Mouse (Mus musculus): ENCODE data around the gene Slc30a10. TPM values are rescaled to one million over a fixed set of nuclear protein-coding genes. Genes with fewer than 3 reads are reported as not detected.

Slc30a10 gene
- polyA plus RNA-seq, 1 experiment from 2014 or later: 2.2 TPM

- Histone ChIP-seq H3K36me3 (ENCODE audit: control insufficient read depth, insufficient read depth, low read length) (no peaks in the 10 kb centered on the region), H3K4me1 (ENCODE audit: control insufficient read depth, insufficient read depth, low read length) (peaks cover 7% of the 10 kb centered on the region; the same call in 1 of the 2 replicates), H3K9ac (ENCODE audit: low read length) (0 out of 2 replicates have a peak overlapping the region, but pooled peaks have one; percentile 66), H3K9me3 (ENCODE audit: control insufficient read depth, low read length) (no peaks in the 10 kb centered on the region), H3K27me3 (ENCODE audit: control insufficient read depth, insufficient read depth, low read length) (peaks cover 24% of the 10 kb centered on the region), H3K27ac (ENCODE audit: low read depth, low read length) (no peak overlapping the region), H3K4me3 (ENCODE audit: low read depth, low read length) (peak overlapping the region; percentile 53; the same call in 1 of the 2 replicates), H3K4me2 (peak overlapping the region; percentile 99)
- ATAC-seq (ENCODE audit: low FRiP score) (no peak), DNase-seq (ENCODE audit: low spot score, missing footprints) (peak; percentile 88)
- whole genome bisulfite sequencing: 44% methylated on average over 4 of the region's 4 CpGs
Observed at GRCm38 (mm10) chr1:185454144-185454543, 504 bp upstream of the Slc30a10 start.

- WGBS: under 1% methylated on average over 70 of the region's 71 CpGs
- H3K27me3 ChIP-seq (ENCODE audit: control insufficient read depth, insufficient read depth, low read length): peaks cover 24% of the 10 kb centered on the region
- peaks cover 7% of the 10 kb centered on the region; the same call in 1 of the 2 replicates for H3K4me1 ChIP-seq (ENCODE audit: control insufficient read depth, insufficient read depth, low read length)
- DNase-seq (ENCODE audit: low spot score, missing footprints) (peak; percentile 94), ATAC-seq (ENCODE audit: low FRiP score) (peak; percentile 73)
- peak overlapping the region; percentile 53 for H3K4me3 ChIP-seq (ENCODE audit: low read depth, low read length)
- H3K36me3 ChIP-seq (ENCODE audit: control insufficient read depth, insufficient read depth, low read length): no peaks in the 10 kb centered on the region
- H3K4me2 ChIP-seq: peak overlapping the region; percentile 99
- H3K27ac ChIP-seq (ENCODE audit: low read depth, low read length): no peak overlapping the region
- peak overlapping the region; percentile 66 for H3K9ac ChIP-seq (ENCODE audit: low read length)
- H3K9me3 ChIP-seq (ENCODE audit: control insufficient read depth, low read length): no peaks in the 10 kb centered on the region
Observed at GRCm38 (mm10) chr1:185454955-185455701, 480 bp downstream of the Slc30a10 start.

GRCm38 (mm10) chr1:185456327-185456726, 1.7 kb downstream of the Slc30a10 start:
- Histone ChIP-seq H3K9ac (ENCODE audit: low read length) (no peak overlapping the region), H3K27ac (ENCODE audit: low read depth, low read length) (no peak overlapping the region), H3K4me2 (no peak overlapping the region), H3K4me3 (ENCODE audit: low read depth, low read length) (peak overlapping the region; percentile 53; the same call in 1 of the 2 replicates), H3K4me1 (ENCODE audit: control insufficient read depth, insufficient read depth, low read length) (peaks cover 7% of the 10 kb centered on the region; the same call in 1 of the 2 replicates), H3K36me3 (ENCODE audit: control insufficient read depth, insufficient read depth, low read length) (no peaks in the 10 kb centered on the region), H3K9me3 (ENCODE audit: control insufficient read depth, low read length) (no peaks in the 10 kb centered on the region), H3K27me3 (ENCODE audit: control insufficient read depth, insufficient read depth, low read length) (peaks cover 24% of the 10 kb centered on the region)
- no peak for DNase-seq (ENCODE audit: low spot score, missing footprints)
- WGBS: 86% methylated on average over 9 of the region's 9 CpGs
- ATAC-seq (ENCODE audit: low FRiP score): no peak

- 94% methylated on average over 5 of the region's 5 CpGs for WGBS
- ATAC-seq (ENCODE audit: low FRiP score): no peak
- Histone ChIP-seq H3K9ac (ENCODE audit: low read length) (no peak overlapping the region), H3K9me3 (ENCODE audit: control insufficient read depth, low read length) (no peaks in the 10 kb centered on the region), H3K36me3 (ENCODE audit: control insufficient read depth, insufficient read depth, low read length) (no peaks in the 10 kb centered on the region), H3K4me1 (ENCODE audit: control insufficient read depth, insufficient read depth, low read length) (peaks cover 4% of the 10 kb centered on the region; the same call in 1 of the 2 replicates), H3K27ac (ENCODE audit: low read depth, low read length) (no peak overlapping the region), H3K27me3 (ENCODE audit: control insufficient read depth, insufficient read depth, low read length) (peaks cover 15% of the 10 kb centered on the region), H3K4me2 (no peak overlapping the region), H3K4me3 (ENCODE audit: low read depth, low read length) (no peak overlapping the region)
- DNase-seq (ENCODE audit: low spot score, missing footprints): no peak
Observed at GRCm38 (mm10) chr1:185460096-185460495, 5.4 kb downstream of the Slc30a10 start.

- H3K4me2 ChIP-seq: no peak overlapping the region
- no peak for ATAC-seq (ENCODE audit: low FRiP score)
- DNase-seq (ENCODE audit: low spot score, missing footprints): no peak
- no peaks in the 10 kb centered on the region for H3K36me3 ChIP-seq (ENCODE audit: control insufficient read depth, insufficient read depth, low read length)
- no peak overlapping the region for H3K4me3 ChIP-seq (ENCODE audit: low read depth, low read length)
- no peak overlapping the region for H3K9ac ChIP-seq (ENCODE audit: low read length)
- no peaks in the 10 kb centered on the region for H3K9me3 ChIP-seq (ENCODE audit: control insufficient read depth, low read length)
- no peaks in the 10 kb centered on the region for H3K4me1 ChIP-seq (ENCODE audit: control insufficient read depth, insufficient read depth, low read length)
- H3K27ac ChIP-seq (ENCODE audit: low read depth, low read length): no peak overlapping the region
- H3K27me3 ChIP-seq (ENCODE audit: control insufficient read depth, insufficient read depth, low read length): no peaks in the 10 kb centered on the region
- 72% methylated on average over 5 of the region's 5 CpGs for WGBS
Observed at GRCm38 (mm10) chr1:185462889-185463288, 8.2 kb downstream of the Slc30a10 start.

- ATAC-seq (ENCODE audit: low FRiP score): no peak
- no peak overlapping the region for H3K27ac ChIP-seq (ENCODE audit: low read depth, low read length)
- WGBS: 79% methylated on average over 8 of the region's 8 CpGs
Observed at GRCm38 (mm10) chr1:185469551-185470021, 14.9 kb downstream of the Slc30a10 start.

GRCm38 (mm10) chr1:185472025-185472720, 17.5 kb downstream of the Slc30a10 start:
- 64% methylated on average over 8 of the region's 8 CpGs for WGBS
- DNase-seq (ENCODE audit: low spot score, missing footprints): no peak

More at GRCm38 (mm10) chr1:185469551-185470021, 14.9 kb downstream of the Slc30a10 start:
- no peaks in the 10 kb centered on the region for H3K27me3 ChIP-seq (ENCODE audit: control insufficient read depth, insufficient read depth, low read length)
- H3K9me3 ChIP-seq (ENCODE audit: control insufficient read depth, low read length): no peaks in the 10 kb centered on the region
- H3K9ac ChIP-seq (ENCODE audit: low read length): no peak overlapping the region
- H3K36me3 ChIP-seq (ENCODE audit: control insufficient read depth, insufficient read depth, low read length): no peaks in the 10 kb centered on the region
- H3K4me3 ChIP-seq (ENCODE audit: low read depth, low read length): no peak overlapping the region
- no peak overlapping the region for H3K4me2 ChIP-seq
- no peaks in the 10 kb centered on the region for H3K4me1 ChIP-seq (ENCODE audit: control insufficient read depth, insufficient read depth, low read length)
- DNase-seq (ENCODE audit: low spot score, missing footprints): no peak

GRCm38 (mm10) chr1:185472730-185473129, 18.1 kb downstream of the Slc30a10 start:
- Histone ChIP-seq H3K4me2 (no peak overlapping the region), H3K4me3 (ENCODE audit: low read depth, low read length) (no peak overlapping the region), H3K9me3 (ENCODE audit: control insufficient read depth, low read length) (no peaks in the 10 kb centered on the region), H3K27ac (ENCODE audit: low read depth, low read length) (no peak overlapping the region), H3K27me3 (ENCODE audit: control insufficient read depth, insufficient read depth, low read length) (no peaks in the 10 kb centered on the region), H3K4me1 (ENCODE audit: control insufficient read depth, insufficient read depth, low read length) (no peaks in the 10 kb centered on the region), H3K9ac (ENCODE audit: low read length) (no peak overlapping the region), H3K36me3 (ENCODE audit: control insufficient read depth, insufficient read depth, low read length) (no peaks in the 10 kb centered on the region)
- DNase-seq (ENCODE audit: low spot score, missing footprints): no peak
- WGBS: 85% methylated on average over 4 of the region's 4 CpGs
- no peak for ATAC-seq (ENCODE audit: low FRiP score)

More at GRCm38 (mm10) chr1:185472025-185472720, 17.5 kb downstream of the Slc30a10 start:
- ATAC-seq (ENCODE audit: low FRiP score): no peak
- Histone ChIP-seq H3K4me2 (no peak overlapping the region), H3K9ac (ENCODE audit: low read length) (no peak overlapping the region), H3K4me1 (ENCODE audit: control insufficient read depth, insufficient read depth, low read length) (no peaks in the 10 kb centered on the region), H3K27me3 (ENCODE audit: control insufficient read depth, insufficient read depth, low read length) (no peaks in the 10 kb centered on the region), H3K36me3 (ENCODE audit: control insufficient read depth, insufficient read depth, low read length) (no peaks in the 10 kb centered on the region), H3K4me3 (ENCODE audit: low read depth, low read length) (no peak overlapping the region), H3K27ac (ENCODE audit: low read depth, low read length) (no peak overlapping the region), H3K9me3 (ENCODE audit: control insufficient read depth, low read length) (no peaks in the 10 kb centered on the region)

- DNase-seq (ENCODE audit: low spot score, missing footprints) (no peak), ATAC-seq (ENCODE audit: low FRiP score) (no peak)
- H3K9ac ChIP-seq (ENCODE audit: low read length): no peak overlapping the region
- no peaks in the 10 kb centered on the region for H3K27me3 ChIP-seq (ENCODE audit: control insufficient read depth, insufficient read depth, low read length)
- no peak overlapping the region for H3K4me3 ChIP-seq (ENCODE audit: low read depth, low read length)
- H3K27ac ChIP-seq (ENCODE audit: low read depth, low read length): no peak overlapping the region
- no peaks in the 10 kb centered on the region for H3K36me3 ChIP-seq (ENCODE audit: control insufficient read depth, insufficient read depth, low read length)
- H3K9me3 ChIP-seq (ENCODE audit: control insufficient read depth, low read length): no peaks in the 10 kb centered on the region
- no peaks in the 10 kb centered on the region for H3K4me1 ChIP-seq (ENCODE audit: control insufficient read depth, insufficient read depth, low read length)
- WGBS: 95% methylated on average over 1 of the region's 1 CpGs
- no peak overlapping the region for H3K4me2 ChIP-seq
Observed at GRCm38 (mm10) chr1:185473437-185473836, 18.8 kb downstream of the Slc30a10 start.

Measured in midbrain, embryonic 11.5 days (tissue).